Mouse (Mus musculus) urinary bladder, postnatal 36 days (tissue): ENCODE results near the gene Slc12a7.
"Not testable (repeated sequence)": the region's sequence is repeated elsewhere in the genome, so short reads cannot be mapped to it uniquely, and the experiment has no call there.

Experiments
- DNase-seq, 2 experiments: peaks; one replicate each; pipeline ENCODE4 v3.0.0; 2022; ENCODE audit warnings: low spot score in 2 of 2, mixed read lengths in 1 of 2

The Slc12a7 gene

GRCm38 (mm10) chr13:73718225-73718624 lies 14.7 kb upstream of the Slc12a7 start:
- peak; percentile 69 to 78 for DNase-seq

- no peak for DNase-seq
Observed at GRCm38 (mm10) chr13:73720241-73720640, 12.7 kb upstream of the Slc12a7 start.

DNA sequence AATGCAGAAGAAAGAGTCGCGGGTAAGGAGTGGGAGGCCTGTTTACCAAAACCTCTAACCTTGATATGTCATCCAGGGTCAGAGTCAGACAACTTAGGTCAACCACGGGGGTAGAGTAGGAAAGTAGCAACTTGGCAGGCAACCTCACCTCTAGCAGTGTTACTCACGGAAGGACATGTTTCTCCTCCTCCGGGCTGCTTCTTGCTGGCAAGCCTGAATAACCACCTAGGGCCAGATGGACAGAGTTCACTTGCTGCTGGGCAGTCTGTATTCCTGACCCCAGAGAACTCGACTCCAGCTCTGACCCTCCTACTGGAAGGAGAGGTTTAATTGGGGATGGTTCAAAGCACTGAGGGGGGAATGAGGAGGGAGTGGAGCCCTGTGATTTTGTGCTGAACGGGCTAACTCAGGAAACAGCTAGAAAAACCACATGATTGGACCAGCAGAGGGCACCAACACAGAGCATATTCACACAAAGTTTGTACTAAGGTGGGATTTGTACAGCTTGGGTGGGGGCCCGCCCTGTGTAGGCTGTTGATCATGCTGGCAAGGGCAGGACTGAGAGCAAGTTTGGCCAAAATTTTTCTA lies 9.7 kb upstream of the Slc12a7 start:
- DNase-seq: peak; percentile 40 to 52

- DNase-seq: no peak
Observed at GRCm38 (mm10) chr13:73725315-73725714, 7.6 kb upstream of the Slc12a7 start.

DNA sequence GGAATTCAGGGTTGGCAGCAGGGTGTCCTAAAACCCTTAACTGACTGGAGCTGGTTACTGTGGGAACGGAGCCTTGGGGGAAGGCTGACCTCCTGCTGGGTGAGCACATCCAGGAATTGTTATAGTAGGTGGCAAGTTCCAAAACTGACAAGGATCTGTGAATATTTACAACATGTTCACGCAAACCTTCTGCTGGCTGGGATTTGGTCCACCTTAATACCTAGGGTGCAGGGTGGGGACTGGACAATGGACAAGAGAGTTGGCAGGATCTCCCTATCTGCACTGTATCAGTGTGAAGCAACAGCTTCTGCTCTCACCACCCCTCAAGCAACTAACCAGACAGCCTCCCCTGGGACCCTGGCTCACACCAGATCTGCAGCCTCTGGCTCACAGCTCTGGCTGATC lies 5.3 kb upstream of the Slc12a7 start:
- no peak for DNase-seq

GRCm38 (mm10) chr13:73728633-73729032 lies 4.3 kb upstream of the Slc12a7 start:
- DNase-seq: no peak

DNA sequence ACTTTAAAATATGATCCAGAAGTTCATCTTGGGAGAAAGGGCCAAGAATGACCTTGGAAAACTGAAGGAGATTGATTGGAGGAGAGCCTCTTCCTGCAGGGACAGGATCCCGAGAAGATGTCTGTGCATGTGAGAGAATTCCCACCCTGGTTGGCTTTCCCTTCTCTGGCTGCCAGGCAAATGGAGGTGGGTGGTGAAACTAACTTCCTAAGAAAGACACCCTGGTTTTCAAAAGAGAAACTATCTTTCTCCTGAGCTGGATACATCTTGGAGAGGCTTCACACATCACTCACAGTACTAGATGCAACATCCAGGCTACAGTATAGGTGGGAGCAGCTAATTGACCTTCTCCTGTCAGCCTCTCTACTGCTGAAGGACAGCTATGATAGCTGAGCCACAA lies 2.0 kb upstream of the Slc12a7 start:
- DNase-seq: no peak

GRCm38 (mm10) chr13:73732235-73732634 lies 659 bp upstream of the Slc12a7 start:
- DNase-seq: no peak

- DNase-seq: no peak
Observed at GRCm38 (mm10) chr13:73734379-73734778, 1.5 kb downstream of the Slc12a7 start.

- peak; percentile 67 to 75 for DNase-seq
Observed at GRCm38 (mm10) chr13:73735270-73735669, 2.4 kb downstream of the Slc12a7 start.

DNA sequence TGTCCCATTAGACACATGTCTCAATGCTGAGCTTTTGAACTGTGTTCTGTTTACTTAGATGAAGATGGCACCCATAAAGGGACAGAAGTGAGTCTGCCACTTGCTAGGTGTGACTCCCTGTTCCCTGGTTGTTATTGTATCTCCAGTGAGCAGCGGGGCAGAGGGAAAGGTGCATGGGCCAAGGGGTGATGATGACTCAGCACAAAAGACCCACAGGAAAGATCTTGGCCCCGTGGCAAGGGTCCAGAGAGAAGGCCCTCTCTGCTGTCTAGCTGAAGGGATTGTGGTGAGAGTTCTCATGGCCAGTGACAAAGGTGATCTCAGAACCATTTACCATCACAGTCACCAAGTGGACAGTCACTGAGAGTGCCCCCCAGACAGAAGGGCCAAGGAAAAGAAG lies 3.0 kb downstream of the Slc12a7 start:
- no peak for DNase-seq

DNA sequence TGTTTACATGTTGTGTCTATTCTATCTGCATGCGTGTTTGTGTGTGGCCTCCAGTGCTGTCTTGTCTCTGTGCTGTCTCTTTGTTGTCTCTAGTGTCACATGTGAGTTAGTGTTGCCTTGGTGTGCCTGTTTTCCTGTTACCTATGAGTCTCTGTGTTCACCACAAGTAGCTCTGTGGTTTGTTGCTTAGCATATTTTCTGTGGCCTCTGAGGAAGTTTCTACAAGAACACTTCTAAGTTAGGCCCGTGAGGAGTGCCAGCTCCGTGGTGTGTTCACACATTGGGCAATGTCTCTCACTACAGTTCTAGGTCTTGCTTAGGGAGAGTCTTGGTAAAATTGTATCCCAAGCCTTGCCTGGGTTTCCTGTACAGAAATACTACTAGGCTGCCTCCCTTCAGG lies 4.0 kb downstream of the Slc12a7 start:
- DNase-seq: no peak

DNA sequence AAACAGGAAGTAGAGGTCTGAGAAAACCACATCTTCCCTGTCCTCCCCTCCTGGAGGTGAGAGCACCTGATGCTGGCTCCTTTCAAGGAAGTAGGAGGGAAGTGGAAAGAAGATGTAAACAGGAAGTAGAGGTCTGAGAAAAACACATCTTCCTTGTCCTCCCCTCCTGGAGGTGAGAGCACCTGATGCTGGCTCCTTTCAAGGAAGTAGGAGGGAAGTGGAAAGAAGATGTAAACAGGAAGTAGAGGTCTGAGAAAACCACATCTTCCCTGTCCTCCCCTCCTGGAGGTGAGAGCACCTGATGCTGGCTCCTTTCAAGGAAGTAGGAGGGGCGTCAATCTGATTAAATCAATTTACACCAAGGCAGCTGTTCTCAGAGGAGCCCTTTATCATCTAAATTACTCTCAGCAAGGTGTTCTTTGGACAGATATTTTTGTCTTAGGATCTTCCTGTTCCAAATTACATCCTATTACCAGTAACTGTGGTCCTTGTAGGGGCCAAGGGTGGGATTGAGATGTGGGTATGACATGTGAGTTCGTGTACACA lies 7.6 kb downstream of the Slc12a7 start:
- DNase-seq: not testable (repeated sequence)

GRCm38 (mm10) chr13:73742944-73743343 lies 10.1 kb downstream of the Slc12a7 start:
- no peak for DNase-seq

GRCm38 (mm10) chr13:73743662-73744061 lies 10.8 kb downstream of the Slc12a7 start:
- DNase-seq: no peak

DNA sequence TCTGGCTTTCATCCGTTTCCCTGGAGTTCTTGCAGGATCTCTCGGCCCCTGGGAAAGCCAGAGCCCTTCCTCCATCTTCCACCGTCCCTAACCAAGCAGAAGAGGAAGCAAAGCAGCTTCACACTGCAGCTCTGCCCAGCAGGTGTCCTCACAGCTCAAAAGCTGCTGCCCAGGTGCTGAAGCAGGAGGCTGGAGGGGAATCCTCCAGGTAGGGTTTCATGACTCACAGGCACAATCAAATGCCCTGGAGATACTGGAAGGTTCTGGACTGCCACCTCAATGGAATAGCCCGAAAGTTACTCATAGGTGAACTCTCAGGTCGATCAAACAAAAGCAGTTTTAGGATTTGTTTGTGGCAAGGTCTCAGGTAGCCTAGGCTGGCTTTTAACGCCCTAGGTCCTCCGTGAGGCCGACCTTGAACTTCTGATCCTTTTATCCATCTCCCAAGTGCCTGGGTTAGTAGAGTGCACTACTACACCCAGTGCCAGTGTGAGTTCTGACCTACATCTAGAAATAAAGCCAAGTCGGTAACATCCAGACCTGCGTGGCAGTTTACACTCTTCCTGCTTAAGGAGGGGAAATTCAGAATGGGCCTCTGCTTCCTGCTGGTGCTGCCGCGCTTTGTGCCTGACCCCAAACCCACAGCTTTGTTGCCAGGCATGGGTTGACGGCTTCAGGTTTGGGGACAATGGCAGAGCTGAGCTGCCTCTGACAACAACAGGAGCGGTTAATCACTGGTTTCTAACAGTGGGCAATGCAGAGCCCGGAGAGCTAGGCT lies 16.0 kb downstream of the Slc12a7 start:
- DNase-seq: peak in 1 of 2 experiments; percentile 55

DNA sequence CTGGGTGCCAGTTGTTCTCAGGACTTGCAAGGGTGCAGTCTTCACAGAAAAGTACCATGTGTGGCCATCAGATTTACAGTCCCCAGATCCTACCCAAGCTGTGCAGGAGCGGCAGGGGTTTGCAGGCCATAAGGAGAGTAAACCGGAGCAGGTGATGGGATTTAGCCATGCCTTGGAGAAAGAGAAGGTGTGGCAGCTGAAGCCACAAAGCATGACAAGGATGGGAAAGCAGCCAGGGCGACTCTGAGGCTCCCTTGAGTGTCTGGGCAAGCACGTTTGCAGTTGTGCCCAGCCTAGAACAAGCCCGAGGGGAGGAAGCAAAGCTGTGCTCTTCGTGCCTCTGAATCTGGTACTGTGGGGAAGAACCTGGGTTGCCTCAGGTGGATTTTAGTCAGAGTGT lies 17.5 kb downstream of the Slc12a7 start:
- DNase-seq: peak in 1 of 2 experiments; percentile 60

GRCm38 (mm10) chr13:73751284-73751683 lies 18.4 kb downstream of the Slc12a7 start:
- DNase-seq: no peak

GRCm38 (mm10) chr13:73755809-73756208 lies 22.9 kb downstream of the Slc12a7 start:
- DNase-seq: no peak

DNA sequence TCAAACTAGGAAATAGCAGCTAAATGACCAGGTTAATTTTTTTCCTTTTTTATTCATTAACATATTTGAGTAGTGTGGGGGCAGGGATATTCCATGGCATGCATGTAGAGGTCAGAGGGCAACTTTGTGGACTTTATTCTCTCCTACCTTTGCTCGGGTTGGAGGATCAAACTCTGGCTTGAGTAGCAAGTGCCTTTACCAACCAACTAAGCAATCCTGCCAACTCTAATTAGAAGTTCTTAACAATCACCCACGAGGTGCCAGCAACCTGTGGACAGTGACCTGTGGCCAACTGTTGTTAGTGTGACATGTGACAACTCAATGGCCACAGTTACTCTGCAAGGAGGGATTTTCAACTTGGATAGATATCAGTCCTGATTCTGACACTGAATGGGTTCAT lies 24.0 kb downstream of the Slc12a7 start:
- no peak for DNase-seq

DNA sequence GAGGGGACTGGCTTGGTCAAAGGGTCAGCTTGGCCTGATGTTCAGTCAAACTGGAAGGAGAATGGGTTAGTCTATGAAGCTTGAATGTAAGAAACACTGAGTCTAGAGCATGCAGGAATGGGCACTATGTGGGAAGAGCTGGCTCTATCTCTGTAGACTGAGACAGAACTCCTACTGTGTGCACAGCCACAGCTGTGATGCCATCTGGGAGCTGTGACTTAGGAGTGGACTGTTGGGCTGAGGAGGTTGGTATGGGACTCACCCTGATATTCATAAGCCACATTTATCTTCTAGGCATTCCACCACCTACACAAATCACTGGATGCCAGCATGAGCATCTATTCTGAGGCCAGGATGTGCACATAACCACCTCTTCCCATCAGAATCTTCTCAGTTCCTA lies 24.5 kb downstream of the Slc12a7 start:
- no peak for DNase-seq

DNA sequence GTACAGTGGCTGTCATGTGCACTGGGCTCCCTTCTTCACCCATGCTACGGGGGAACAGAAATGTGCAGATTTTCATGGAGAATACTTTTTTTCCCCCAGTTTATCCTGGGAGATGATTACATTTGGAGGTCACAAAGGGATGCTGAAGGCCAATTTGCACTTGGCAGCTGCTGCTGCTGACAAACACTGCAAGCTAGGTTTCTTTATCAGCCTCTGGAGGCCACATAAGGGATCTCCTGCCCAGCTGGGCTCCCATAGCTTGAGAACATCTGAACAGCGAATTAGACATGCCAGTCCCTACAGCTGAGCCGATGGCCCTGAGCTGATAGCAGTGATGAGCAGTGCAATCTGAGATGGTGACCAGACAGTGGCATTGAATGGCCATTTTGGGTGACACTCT lies 26.7 kb downstream of the Slc12a7 start:
- DNase-seq: no peak

DNA sequence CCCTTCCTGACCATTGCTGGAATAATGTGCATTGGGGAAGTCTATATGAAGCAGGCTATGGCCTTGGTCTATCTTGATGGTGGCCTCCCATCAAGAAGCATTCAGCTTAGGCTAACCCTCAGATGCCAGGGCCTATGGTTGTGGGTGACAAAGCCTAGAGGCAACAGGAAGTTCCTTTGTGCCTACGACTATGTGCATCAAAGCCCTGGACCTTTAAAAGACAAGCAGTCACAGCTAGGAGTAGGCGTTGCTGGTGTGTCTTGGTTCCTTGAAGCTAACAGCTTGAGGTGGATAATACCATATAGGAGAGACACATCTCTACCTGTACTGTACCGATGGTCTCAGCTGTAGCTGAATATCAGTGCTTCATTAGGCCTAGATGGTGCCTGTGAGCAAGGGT lies 27.2 kb downstream of the Slc12a7 start:
- DNase-seq: no peak
